Mouse (Mus musculus): Measurements from ENCODE around the gene Ankdd1b. TPM values are rescaled to one million over a fixed set of nuclear protein-coding genes. Genes with fewer than 3 reads are reported as not detected.

Gene Ankdd1b
- polyA plus RNA-seq, 1 experiment from 2014 or later: 0.19 TPM

DNA sequence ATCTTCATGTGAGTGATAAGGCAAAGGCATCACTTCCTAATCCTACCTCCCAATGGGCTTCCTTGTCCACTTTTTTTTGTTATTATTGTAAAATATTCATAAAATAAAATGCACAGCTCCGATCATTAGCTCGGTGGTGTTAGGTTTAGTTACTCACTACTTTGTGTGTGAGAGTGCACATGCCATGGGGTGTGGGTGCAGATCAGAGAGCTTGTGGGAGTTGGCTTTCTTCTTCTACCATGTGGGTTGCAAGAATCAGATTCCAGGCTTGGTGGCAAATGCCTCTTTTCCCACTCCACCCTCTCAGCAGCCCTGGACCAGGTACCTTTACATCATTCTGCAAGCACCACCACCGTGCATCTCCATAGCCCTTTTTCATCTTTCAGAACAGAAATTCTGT is 18.4 kb downstream of the Ankdd1b start:
- 89% methylated on average over 3 of the region's 3 CpGs for WGBS
- no peaks in the 10 kb centered on the region for H3K9me3 ChIP-seq

DNA sequence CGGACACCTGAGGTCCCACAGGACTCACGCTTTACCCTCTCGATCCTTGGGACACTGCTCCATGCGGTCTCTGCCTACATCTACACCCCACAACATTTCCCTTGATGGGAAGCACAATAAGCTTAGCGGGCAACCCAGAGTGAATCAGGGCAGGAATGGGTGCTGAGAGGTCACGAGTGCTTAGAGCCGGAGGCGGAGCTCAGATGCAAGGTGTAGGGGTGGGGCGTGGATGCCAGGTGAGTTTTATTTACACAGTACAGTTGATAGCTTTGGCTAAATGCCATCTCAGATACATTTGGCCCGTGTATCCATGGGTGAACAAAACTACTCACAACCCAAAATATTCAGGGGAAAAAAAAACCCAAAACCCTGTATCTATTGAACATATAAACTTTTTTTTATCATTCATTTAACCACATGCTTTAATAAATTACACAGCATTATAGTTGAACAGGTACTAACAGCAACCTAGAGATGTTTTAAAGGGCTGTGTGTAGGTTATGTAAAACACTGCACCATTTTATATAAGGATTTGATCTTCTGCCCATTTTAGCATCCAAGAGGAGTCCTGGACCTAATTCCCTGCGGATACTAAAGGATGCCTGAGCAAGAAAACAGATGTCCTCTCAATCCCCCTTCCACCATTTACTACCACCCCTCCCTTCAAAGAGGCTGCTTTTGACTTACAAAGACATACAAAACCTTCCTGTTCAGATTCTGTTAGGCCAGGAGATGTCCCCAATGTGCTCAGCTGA is 19.4 kb downstream of the Ankdd1b start:
- Histone ChIP-seq H3K9ac (no peak overlapping the region), H3K36me3 (no peaks in the 10 kb centered on the region), H3K4me3 (no peak overlapping the region), H3K27me3 (no peaks in the 10 kb centered on the region), H3K4me2 (no peak overlapping the region), H3K9me3 (no peaks in the 10 kb centered on the region), H3K27ac (no peak overlapping the region), H3K4me1 (peaks cover 13% of the 10 kb centered on the region; the same call in 1 of the 2 replicates)
- WGBS: 74% methylated on average over 11 of the region's 11 CpGs
- no peak for ATAC-seq (ENCODE audit: borderline replicate concordance, extremely low read depth, low FRiP score, low TSS enrichment)

More for the DNA sequence above, 18.4 kb downstream of the Ankdd1b start:
- no peaks in the 10 kb centered on the region for H3K36me3 ChIP-seq
- peaks cover 13% of the 10 kb centered on the region; the same call in 1 of the 2 replicates for H3K4me1 ChIP-seq
- no peak overlapping the region for H3K4me2 ChIP-seq
- H3K9ac ChIP-seq: no peak overlapping the region
- H3K27me3 ChIP-seq: no peaks in the 10 kb centered on the region
- ATAC-seq (ENCODE audit: borderline replicate concordance, extremely low read depth, low FRiP score, low TSS enrichment): no peak
- no peak overlapping the region for H3K27ac ChIP-seq
- H3K4me3 ChIP-seq: no peak overlapping the region

DNA sequence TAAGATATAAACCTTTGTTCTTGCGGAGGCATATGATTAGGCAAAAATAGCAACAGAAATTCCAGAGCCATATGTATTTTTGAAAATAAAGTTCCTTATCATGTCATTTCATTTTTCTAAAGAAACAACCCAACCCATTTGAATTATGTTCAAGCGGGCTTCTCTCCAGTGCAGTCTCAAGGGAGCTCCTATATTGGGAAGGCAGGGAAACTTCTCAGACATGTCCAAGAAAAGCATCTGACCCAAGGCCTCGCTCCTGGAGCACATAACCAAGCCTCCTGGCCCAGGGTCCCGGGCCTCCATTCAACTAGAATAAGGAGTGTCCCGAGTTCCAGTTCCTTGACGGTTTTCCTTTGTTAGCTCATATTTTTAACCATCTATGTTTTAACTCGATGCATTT is 20.1 kb downstream of the Ankdd1b start:
- no peak overlapping the region for H3K4me3 ChIP-seq
- H3K9me3 ChIP-seq: no peaks in the 10 kb centered on the region
- H3K4me2 ChIP-seq: no peak overlapping the region
- H3K27me3 ChIP-seq: no peaks in the 10 kb centered on the region
- WGBS: 67% methylated on average over 7 of the region's 7 CpGs
- no peak overlapping the region for H3K9ac ChIP-seq
- peaks cover 13% of the 10 kb centered on the region; the same call in 1 of the 2 replicates for H3K4me1 ChIP-seq
- H3K36me3 ChIP-seq: no peaks in the 10 kb centered on the region
- no peak overlapping the region for H3K27ac ChIP-seq
- no peak for ATAC-seq (ENCODE audit: borderline replicate concordance, extremely low read depth, low FRiP score, low TSS enrichment)

DNA sequence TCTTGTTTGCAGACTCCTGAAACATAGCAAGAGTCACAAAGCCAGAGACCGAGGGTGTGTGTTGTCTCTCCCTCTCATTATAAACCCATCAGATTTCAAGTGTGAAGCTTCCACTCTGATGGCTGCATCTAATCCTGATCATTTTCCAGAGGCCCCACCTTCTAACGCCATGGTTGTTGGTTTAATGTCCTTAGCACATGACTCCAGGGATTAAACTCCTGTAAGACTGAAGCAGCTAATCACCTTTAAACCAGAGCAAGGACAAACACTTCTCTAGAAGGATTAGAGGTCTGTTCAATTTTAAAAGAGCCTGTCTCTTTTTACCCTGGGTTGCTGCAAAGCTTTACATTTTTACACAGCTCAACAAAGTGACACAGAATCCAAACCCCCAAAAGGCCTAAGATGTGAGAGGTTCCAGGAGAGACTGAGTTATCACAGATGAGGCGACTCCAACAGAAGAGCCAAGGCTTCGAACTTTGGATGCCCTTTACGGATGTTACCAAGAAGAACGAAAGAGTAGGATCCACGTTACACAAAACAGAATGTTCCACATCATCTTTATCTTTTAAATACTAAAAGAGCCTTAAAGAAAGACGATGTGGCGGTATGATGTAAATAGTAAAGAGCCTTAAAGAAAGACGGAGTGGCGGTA is 20.7 kb downstream of the Ankdd1b start:
- no peaks in the 10 kb centered on the region for H3K27me3 ChIP-seq
- no peak overlapping the region for H3K4me2 ChIP-seq
- no peak overlapping the region for H3K27ac ChIP-seq
- no peaks in the 10 kb centered on the region for H3K36me3 ChIP-seq
- 57% methylated on average over 11 of the region's 11 CpGs for WGBS
- no peak for ATAC-seq (ENCODE audit: borderline replicate concordance, extremely low read depth, low FRiP score, low TSS enrichment)
- H3K4me1 ChIP-seq: peaks cover 13% of the 10 kb centered on the region; the same call in 1 of the 2 replicates
- no peak overlapping the region for H3K9ac ChIP-seq
- no peaks in the 10 kb centered on the region for H3K9me3 ChIP-seq
- H3K4me3 ChIP-seq: no peak overlapping the region

DNA sequence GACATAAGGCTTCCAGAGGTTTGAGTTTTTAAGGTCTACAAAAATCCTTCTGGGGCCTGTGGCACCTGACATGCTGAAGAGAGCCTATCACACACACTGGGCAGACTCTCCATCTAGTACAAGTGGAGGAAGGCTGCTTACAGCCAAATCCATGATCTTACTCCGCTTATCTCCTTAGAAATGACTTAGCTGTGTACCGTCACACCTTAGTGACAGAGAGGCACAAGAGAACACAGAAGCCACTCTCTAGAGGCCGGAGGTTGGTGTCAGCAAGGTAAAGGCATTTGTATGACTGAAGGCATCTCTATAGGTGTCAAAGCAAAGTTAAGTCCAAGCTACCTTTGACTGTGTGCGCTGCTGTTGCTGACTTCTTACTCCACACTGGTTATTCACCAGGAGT is 30.6 kb downstream of the Ankdd1b start:
- 80% methylated on average over 4 of the region's 4 CpGs for WGBS

DNA sequence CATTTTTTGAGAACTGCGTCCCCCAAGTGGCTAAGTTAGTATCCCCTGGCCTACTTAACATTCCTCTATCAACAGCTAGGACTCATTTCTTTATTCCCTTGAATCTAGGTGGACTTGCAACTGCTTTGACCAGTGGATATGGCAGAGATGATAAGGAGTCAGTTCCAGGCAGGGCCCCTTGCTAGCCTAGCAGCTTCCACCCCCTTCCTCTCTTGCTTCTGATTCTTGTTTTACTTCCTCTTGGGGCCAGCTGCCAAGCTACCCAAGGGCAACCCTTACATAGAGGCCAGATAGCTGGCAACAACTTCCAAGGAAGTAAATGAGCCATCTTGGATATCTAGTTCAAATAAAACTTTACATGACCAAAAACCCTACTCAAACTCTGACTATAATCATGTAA is 34.1 kb downstream of the Ankdd1b start:
- no peak overlapping the region for H3K27ac ChIP-seq
- no peaks in the 10 kb centered on the region for H3K27me3 ChIP-seq
- H3K4me3 ChIP-seq: no peak overlapping the region
- no peaks in the 10 kb centered on the region for H3K9me3 ChIP-seq
- no peak overlapping the region for H3K9ac ChIP-seq
- no peak for ATAC-seq (ENCODE audit: borderline replicate concordance, extremely low read depth, low FRiP score, low TSS enrichment)
- no peak overlapping the region for H3K4me2 ChIP-seq
- no peaks in the 10 kb centered on the region for H3K36me3 ChIP-seq
- peaks cover 41% of the 10 kb centered on the region for H3K4me1 ChIP-seq
- 94% methylated on average over 1 of the region's 1 CpGs for WGBS

More for the DNA sequence above, 30.6 kb downstream of the Ankdd1b start:
- Histone ChIP-seq H3K27ac (no peak overlapping the region), H3K4me1 (peaks cover 6% of the 10 kb centered on the region), H3K9ac (no peak overlapping the region), H3K27me3 (no peaks in the 10 kb centered on the region), H3K9me3 (no peaks in the 10 kb centered on the region), H3K36me3 (no peaks in the 10 kb centered on the region), H3K4me2 (no peak overlapping the region), H3K4me3 (no peak overlapping the region)
- no peak for ATAC-seq (ENCODE audit: borderline replicate concordance, extremely low read depth, low FRiP score, low TSS enrichment)

DNA sequence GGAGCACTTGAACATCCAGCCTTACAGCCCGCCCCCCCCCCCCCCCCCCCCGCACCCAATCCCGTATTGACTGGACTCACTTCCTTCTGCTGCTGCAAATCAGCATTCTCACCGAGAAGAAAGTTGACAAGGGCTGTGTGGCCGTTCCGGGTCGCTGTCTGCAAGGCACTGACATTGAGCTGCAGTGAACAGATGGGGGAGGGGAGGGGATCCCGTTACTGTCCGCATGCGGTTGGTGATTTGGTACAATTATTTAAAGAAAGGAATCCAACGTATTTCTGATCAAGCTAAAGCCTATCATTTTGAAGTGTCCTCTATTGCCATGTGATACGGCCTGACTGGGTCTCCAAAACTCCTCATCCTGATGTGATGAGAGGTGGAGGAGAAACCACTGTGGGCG is 35.2 kb downstream of the Ankdd1b start:
- H3K27me3 ChIP-seq: no peaks in the 10 kb centered on the region
- H3K4me3 ChIP-seq: no peak overlapping the region
- no peaks in the 10 kb centered on the region for H3K9me3 ChIP-seq
- peaks cover 43% of the 10 kb centered on the region for H3K4me1 ChIP-seq
- H3K4me2 ChIP-seq: no peak overlapping the region; the same call in 1 of the 2 replicates
- H3K9ac ChIP-seq: no peak overlapping the region
- H3K27ac ChIP-seq: no peak overlapping the region
- no peak for ATAC-seq (ENCODE audit: borderline replicate concordance, extremely low read depth, low FRiP score, low TSS enrichment)
- no peaks in the 10 kb centered on the region for H3K36me3 ChIP-seq
- 42% methylated on average over 12 of the region's 13 CpGs for WGBS

DNA sequence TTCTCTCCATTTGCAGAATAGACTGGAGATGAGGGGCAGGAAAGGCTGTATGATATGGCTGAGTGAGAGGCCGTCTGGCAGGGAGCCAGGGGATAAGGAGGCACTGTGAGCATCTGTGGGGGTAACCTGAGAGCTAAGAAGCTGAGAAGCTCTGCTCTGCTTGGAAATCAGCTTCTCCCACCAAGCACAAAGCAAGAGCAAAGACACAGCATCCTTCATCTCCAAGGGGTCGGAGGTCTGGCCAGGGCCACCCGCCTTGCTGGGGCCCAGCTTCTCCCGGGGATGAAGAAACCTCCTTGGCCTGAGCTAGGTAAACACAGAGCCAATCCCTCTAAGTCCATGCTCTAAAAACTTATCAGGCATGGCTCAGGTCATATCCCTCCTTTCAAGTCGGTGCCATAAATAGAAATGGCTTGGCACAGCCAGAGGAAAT is 36.1 kb downstream of the Ankdd1b start:
- no peaks in the 10 kb centered on the region for H3K27me3 ChIP-seq
- ATAC-seq (ENCODE audit: borderline replicate concordance, extremely low read depth, low FRiP score, low TSS enrichment): peak; percentile 47; the same call in 1 of the 2 replicates
- H3K9me3 ChIP-seq: no peaks in the 10 kb centered on the region

DNA sequence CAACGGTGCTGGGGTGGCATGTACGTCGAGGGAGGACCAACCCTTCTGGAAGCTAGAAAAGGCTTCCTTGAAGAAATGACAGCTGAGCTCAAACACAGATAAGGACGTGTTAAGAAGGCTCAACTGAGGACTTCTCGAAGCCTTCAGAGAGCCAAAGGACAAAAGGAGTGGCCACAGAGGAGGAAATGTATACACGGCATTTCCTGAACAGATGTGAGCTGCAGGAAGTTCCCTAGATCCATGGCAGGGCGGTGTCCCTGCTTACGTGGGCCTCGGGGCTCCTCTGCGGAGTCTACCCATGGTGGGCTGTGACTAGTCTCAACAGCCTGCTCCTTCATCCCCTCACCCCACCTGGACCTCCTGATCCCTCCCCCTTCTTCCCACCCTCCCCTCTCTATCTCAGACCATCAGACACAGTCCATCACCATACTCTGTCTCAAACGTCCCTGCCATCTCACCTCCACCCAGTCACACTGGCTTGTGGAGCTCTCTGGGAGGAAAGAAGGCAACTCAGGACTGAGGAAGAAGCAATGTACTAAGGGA is 37.3 kb downstream of the Ankdd1b start:
- Histone ChIP-seq H3K27me3 (no peaks in the 10 kb centered on the region), H3K27ac (peak overlapping the region; percentile 26; the same call in 1 of the 2 replicates)

More for the DNA sequence above, 36.1 kb downstream of the Ankdd1b start:
- Histone ChIP-seq H3K27ac (0 out of 2 replicates have a peak overlapping the region, but pooled peaks have one; percentile 11), H3K9ac (no peak overlapping the region), H3K36me3 (no peaks in the 10 kb centered on the region), H3K4me3 (no peak overlapping the region), H3K4me2 (no peak overlapping the region), H3K4me1 (peaks cover 43% of the 10 kb centered on the region)
- WGBS: 11% methylated on average over 5 of the region's 5 CpGs

DNA sequence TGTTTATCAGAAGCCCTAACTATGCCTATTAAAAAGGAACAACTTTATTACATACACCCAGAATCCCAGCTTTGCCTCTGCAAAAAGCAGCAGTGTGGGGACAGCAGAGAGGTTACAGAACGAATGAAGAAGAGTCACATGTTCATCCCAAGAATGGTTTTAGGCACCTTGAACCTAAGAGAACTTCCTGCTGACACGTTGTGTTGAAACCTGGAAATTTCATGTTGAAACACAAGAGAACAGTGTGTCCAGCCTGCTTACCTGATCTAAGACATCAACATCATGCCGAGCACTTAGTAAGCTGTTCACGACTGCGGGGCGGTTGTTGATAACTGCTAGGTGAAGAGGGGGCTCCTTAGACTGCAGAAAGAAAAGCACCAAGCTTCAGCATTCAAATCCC is 38.0 kb downstream of the Ankdd1b start:
- Histone ChIP-seq H3K4me2 (no peak overlapping the region), H3K27me3 (no peaks in the 10 kb centered on the region), H3K9ac (no peak overlapping the region), H3K27ac (0 out of 2 replicates have a peak overlapping the region, but pooled peaks have one; percentile 10), H3K4me1 (peaks cover 43% of the 10 kb centered on the region), H3K4me3 (no peak overlapping the region), H3K9me3 (no peaks in the 10 kb centered on the region), H3K36me3 (no peaks in the 10 kb centered on the region)
- ATAC-seq (ENCODE audit: borderline replicate concordance, extremely low read depth, low FRiP score, low TSS enrichment): no peak
- WGBS: 73% methylated on average over 6 of the region's 6 CpGs

More for the DNA sequence above, 37.3 kb downstream of the Ankdd1b start:
- Histone ChIP-seq H3K36me3 (no peaks in the 10 kb centered on the region), H3K4me3 (no peak overlapping the region), H3K9me3 (no peaks in the 10 kb centered on the region), H3K4me1 (peaks cover 43% of the 10 kb centered on the region), H3K4me2 (no peak overlapping the region), H3K9ac (no peak overlapping the region)
- 36% methylated on average over 11 of the region's 11 CpGs for WGBS
- ATAC-seq (ENCODE audit: borderline replicate concordance, extremely low read depth, low FRiP score, low TSS enrichment): peak; percentile 46

DNA sequence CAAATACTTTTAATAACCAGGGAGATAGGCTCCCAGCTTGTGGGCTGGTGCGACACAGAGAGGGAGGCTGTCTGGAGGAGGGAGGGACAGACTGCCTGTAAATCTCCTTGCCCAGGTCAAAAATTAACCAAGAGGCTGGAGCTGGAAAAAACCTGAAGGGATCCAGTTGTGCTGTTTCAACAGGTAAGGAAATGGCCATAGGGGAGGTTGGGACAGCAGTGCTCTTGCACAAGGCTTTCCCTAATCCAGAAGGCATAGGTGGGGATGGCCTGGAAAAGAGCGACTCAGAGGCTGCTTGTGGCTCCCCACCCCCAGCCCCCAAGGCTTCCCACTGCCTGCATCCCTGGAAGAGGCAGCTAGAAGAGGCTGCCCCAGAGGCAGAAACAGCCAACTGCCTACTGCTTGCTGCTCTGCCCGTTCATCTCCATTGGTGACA is 38.6 kb downstream of the Ankdd1b start:
- no peak for ATAC-seq (ENCODE audit: borderline replicate concordance, extremely low read depth, low FRiP score, low TSS enrichment)
- Histone ChIP-seq H3K27me3 (no peaks in the 10 kb centered on the region), H3K9me3 (no peaks in the 10 kb centered on the region), H3K4me2 (no peak overlapping the region), H3K36me3 (no peaks in the 10 kb centered on the region), H3K4me3 (no peak overlapping the region), H3K27ac (no peak overlapping the region), H3K9ac (no peak overlapping the region), H3K4me1 (peaks cover 43% of the 10 kb centered on the region)
- 50% methylated on average over 3 of the region's 3 CpGs for WGBS
